Mouse (Mus musculus): ENCODE measurements around the gene Vash1. TPM values are rescaled to one million over a fixed set of nuclear protein-coding genes. Genes with fewer than 3 reads are reported as not detected.

Gene Vash1
- polyA plus RNA-seq, 1 experiment from 2014 or later, result not detected

DNA sequence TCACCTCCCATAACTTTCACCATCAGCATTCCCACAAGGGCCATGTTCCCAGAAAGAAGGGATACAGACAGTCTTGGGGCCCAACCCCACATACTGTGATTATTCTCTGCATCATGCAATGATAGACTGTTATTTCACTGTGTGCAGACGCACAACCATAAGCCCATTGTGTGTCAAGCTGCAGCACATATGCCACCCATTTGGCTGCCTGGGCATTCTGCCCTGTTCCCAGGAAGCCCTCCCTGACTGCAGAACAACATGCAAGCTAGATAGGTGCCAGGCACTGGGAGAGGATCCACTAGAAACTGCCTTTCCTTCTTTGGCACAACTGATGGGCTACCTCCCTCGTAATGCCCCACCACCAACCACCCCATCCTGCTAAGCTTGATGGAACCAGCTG lies 10.1 kb upstream of the Vash1 start:
- no peak overlapping the region for H3K4me3 ChIP-seq (ENCODE audit: inconsistent target)
- no peak overlapping the region for H3K27ac ChIP-seq
- no peaks in the 10 kb centered on the region for H3K36me3 ChIP-seq (ENCODE audit: inconsistent target)
- no peaks in the 10 kb centered on the region for H3K79me2 ChIP-seq (ENCODE audit: inconsistent target)
- WGBS (ENCODE audit: missing documents), result 91% methylated on average over 2 of the region's 2 CpGs

DNA sequence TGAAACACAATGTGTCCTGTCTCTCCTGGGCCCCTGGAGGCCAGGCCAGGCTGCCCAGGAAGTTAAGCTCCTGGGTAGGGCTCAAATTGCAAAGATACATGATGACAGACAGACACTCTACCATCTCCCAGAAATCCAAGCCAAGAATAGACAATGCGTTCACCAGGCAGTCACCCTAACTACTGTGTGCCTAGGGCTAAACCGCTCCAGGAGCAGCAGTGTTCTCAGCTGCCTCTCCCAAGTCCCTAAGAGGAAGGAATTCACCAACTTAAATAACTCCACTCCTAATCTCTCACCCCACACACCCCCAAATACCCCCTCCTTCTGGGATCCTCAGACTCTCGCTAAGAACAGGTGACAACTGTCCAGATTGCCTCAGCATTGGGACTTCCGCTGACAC lies 6.4 kb upstream of the Vash1 start:
- Histone ChIP-seq H3K27ac (no peak overlapping the region), H3K36me3 (ENCODE audit: inconsistent target) (no peaks in the 10 kb centered on the region), H3K79me2 (ENCODE audit: inconsistent target) (no peaks in the 10 kb centered on the region), H3K4me3 (ENCODE audit: inconsistent target) (no peak overlapping the region)
- WGBS (ENCODE audit: missing documents), result 87% methylated on average over 3 of the region's 4 CpGs

DNA sequence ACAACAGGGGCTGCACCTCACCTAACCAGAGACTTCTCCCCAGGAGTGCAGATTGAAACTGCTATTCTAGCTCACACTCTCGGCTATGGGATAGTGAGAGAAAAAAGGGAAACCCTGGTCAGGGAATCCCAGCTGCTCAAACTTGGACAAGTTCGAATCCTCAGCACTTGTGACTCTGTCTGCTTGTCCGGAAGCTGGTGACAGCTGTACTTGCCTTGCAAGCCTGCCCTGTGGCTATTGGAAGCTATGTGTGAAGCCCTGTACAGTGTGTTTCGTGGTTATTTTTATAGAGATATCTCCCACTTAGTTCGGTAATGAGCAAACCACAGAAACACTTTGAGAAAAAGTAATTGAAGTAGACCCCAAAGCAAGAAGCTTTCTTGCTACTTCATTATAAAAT lies 6.0 kb upstream of the Vash1 start:
- Histone ChIP-seq H3K4me3 (ENCODE audit: inconsistent target) (no peak overlapping the region), H3K36me3 (ENCODE audit: inconsistent target) (no peaks in the 10 kb centered on the region), H3K79me2 (ENCODE audit: inconsistent target) (no peaks in the 10 kb centered on the region), H3K27ac (no peak overlapping the region)
- WGBS (ENCODE audit: missing documents), result 76% methylated on average over 5 of the region's 5 CpGs

DNA sequence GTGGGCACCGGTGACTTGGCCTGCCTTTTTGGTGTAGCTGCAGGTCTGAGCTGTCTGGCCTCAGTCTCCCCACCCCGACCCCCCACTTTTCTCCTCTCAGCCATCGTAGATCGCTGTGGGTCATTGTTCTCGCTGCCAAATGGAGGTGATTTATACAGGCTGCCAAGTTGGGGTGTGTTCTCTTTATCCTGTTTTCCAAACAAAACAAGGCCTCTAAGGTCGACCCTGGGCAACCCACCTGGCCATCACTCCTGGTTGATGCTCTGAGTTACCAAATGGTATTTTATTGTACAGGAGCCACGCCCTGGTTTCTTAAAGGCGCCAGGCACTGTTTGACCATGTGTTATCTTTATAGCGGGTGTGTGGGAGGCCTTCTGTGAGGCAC lies 1.0 kb downstream of the Vash1 start:
- 21% methylated on average over 9 of the region's 9 CpGs for WGBS (ENCODE audit: missing documents)
- no peak overlapping the region for H3K4me3 ChIP-seq (ENCODE audit: inconsistent target)

DNA sequence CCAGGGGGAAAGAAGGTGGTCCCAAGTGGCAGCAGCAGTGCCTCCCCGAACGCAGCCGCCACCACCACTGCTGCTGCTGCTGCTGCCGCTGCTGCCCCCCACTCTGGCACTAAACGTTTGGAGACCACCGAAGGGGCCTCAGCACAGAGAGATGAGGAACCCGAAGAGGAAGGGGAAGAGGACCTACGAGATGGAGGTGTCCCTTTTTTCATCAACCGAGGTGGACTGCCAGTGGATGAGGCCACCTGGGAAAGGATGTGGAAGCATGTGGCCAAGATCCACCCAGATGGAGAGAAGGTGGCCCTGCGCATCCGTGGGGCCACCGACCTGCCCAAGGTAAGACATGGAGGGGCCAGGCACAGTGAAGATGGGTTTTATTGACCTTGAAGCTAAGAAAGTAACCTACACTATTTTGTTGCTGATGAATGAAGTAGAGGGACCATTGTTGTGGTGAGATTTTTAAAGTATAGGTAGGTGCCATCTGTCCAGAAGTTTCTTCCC lies 1.5 kb downstream of the Vash1 start:
- whole genome bisulfite sequencing (ENCODE audit: missing documents), result 63% methylated on average over 12 of the region's 12 CpGs

More for the DNA sequence above, 1.0 kb downstream of the Vash1 start:
- H3K79me2 ChIP-seq (ENCODE audit: inconsistent target), result no peaks in the 10 kb centered on the region
- H3K27ac ChIP-seq, result no peak overlapping the region
- H3K36me3 ChIP-seq (ENCODE audit: inconsistent target), result no peaks in the 10 kb centered on the region

DNA sequence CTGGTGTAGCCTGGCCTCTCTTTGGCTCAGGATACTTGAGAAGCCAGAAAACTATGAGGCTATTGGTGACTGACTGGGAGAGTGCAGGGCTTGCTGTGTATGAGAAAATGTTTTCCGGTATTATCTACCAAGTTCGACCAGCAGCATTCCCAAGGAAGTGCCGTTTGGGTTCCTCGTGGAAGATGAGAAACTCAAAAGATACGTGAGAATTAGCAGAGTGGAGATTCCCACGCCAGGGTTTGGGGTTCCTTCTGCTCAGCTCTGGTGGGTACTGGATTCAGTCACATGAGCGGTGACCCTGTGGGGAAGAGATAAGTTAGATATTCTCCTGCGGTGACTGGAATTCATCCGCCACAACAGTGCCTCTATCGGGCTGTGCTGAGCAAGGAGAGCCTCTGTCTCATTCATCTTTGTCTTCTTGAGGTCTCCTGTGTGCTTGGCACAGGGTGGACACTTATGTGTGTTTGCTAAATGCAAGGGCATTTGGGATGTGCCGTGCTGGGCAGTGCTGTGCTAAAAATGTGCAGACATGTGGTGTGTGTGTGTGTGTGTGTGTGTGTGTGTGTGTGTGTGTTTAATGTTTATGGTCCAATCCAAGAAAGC lies 2.2 kb downstream of the Vash1 start:
- Histone ChIP-seq H3K79me2 (ENCODE audit: inconsistent target) (no peaks in the 10 kb centered on the region), H3K27ac (no peak overlapping the region), H3K4me3 (ENCODE audit: inconsistent target) (no peak overlapping the region), H3K36me3 (ENCODE audit: inconsistent target) (no peaks in the 10 kb centered on the region)
- 73% methylated on average over 11 of the region's 11 CpGs for WGBS (ENCODE audit: missing documents)

More for the DNA sequence above, 1.5 kb downstream of the Vash1 start:
- Histone ChIP-seq H3K79me2 (ENCODE audit: inconsistent target) (no peaks in the 10 kb centered on the region), H3K27ac (no peak overlapping the region), H3K36me3 (ENCODE audit: inconsistent target) (no peaks in the 10 kb centered on the region), H3K4me3 (ENCODE audit: inconsistent target) (no peak overlapping the region)

DNA sequence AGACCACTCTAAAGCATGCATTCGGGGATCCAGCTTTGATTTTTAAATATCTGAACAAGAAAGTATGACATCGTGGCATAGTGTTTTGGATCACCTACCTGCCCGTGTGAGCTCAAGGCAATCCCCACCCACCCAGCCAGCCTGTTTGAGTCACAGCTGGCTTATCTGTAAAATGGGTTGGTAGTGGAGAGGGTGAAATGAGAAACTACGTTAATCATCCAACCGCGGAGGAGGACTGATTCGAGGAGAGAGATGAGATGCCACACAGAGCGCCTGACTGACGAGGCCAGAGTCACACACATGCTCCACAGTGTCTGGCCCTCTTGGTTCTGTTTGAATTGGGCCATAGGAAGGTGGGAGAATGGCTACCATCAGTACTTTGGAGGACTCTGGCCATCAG lies 3.1 kb downstream of the Vash1 start:
- 95% methylated on average over 9 of the region's 9 CpGs for WGBS (ENCODE audit: missing documents)
- Histone ChIP-seq H3K4me3 (ENCODE audit: inconsistent target) (no peak overlapping the region), H3K79me2 (ENCODE audit: inconsistent target) (no peaks in the 10 kb centered on the region), H3K27ac (no peak overlapping the region), H3K36me3 (ENCODE audit: inconsistent target) (no peaks in the 10 kb centered on the region)

DNA sequence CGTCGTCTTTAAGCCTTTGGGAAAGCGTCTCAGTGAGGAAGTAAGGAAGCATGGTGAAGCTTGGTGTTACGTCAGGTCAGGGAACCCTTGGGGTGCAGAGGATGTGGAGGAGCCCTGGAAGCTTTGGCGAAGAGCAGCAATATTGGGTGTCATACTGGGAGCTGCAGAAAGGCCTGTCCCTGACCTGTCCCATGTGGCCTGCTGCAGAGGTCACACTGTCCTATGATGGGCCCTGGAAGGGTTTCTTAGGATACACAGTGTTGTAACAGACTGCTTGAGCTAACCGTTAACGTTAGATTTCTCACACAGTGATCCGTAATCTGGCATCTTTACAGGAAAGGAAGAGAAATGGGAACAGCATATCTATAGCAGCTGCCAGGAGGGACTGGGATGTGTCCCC lies 3.7 kb downstream of the Vash1 start:
- WGBS (ENCODE audit: missing documents), result 89% methylated on average over 8 of the region's 8 CpGs
- H3K27ac ChIP-seq, result no peak overlapping the region
- no peaks in the 10 kb centered on the region for H3K36me3 ChIP-seq (ENCODE audit: inconsistent target)
- H3K4me3 ChIP-seq (ENCODE audit: inconsistent target), result no peak overlapping the region
- no peaks in the 10 kb centered on the region for H3K79me2 ChIP-seq (ENCODE audit: inconsistent target)

DNA sequence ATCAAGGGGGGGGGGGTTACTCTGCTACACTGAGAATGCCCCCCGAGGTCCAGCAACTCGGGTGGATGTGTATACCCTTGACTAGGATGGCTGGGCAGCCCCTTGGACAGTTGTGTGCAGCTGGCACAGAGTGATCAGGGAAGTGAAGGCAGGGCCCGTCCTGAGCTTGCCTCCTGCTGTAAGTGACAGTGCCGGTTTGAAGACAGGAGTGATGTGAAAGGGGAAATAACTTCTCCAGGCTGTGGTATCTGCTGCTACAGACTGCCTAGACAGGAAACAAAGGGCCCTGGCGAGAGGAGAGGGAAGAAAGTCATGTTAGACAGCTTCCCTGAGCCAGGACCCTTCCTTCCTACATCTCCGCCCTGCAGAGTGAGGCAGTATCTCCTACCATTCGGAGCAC lies 5.2 kb downstream of the Vash1 start:
- 5% methylated on average over 7 of the region's 7 CpGs for WGBS (ENCODE audit: missing documents)
- H3K27ac ChIP-seq, result no peak overlapping the region
- H3K4me3 ChIP-seq (ENCODE audit: inconsistent target), result no peak overlapping the region
- no peaks in the 10 kb centered on the region for H3K79me2 ChIP-seq (ENCODE audit: inconsistent target)
- no peaks in the 10 kb centered on the region for H3K36me3 ChIP-seq (ENCODE audit: inconsistent target)

DNA sequence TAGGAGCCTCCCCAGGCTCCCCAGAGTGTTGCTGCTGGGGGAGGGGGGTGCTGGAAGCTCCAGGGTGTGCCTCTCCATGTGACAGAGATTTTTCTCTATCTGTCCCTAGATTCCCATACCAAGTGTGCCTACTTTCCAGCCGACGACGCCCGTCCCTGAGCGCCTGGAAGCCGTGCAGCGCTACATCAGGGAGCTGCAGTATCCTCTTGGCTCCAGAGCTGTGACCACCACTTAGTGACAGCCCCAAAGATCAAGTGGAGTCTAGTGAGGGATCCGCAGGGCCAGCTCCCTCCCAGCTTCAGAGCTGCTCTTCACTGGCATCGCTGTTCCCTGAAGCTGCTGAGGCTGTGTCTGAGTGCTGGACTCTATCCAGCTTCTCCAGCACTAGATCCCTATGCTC lies 6.8 kb downstream of the Vash1 start:
- 97% methylated on average over 9 of the region's 9 CpGs for WGBS (ENCODE audit: missing documents)
- Histone ChIP-seq H3K27ac (no peak overlapping the region), H3K4me3 (ENCODE audit: inconsistent target) (no peak overlapping the region), H3K79me2 (ENCODE audit: inconsistent target) (no peaks in the 10 kb centered on the region), H3K36me3 (ENCODE audit: inconsistent target) (no peaks in the 10 kb centered on the region)

DNA sequence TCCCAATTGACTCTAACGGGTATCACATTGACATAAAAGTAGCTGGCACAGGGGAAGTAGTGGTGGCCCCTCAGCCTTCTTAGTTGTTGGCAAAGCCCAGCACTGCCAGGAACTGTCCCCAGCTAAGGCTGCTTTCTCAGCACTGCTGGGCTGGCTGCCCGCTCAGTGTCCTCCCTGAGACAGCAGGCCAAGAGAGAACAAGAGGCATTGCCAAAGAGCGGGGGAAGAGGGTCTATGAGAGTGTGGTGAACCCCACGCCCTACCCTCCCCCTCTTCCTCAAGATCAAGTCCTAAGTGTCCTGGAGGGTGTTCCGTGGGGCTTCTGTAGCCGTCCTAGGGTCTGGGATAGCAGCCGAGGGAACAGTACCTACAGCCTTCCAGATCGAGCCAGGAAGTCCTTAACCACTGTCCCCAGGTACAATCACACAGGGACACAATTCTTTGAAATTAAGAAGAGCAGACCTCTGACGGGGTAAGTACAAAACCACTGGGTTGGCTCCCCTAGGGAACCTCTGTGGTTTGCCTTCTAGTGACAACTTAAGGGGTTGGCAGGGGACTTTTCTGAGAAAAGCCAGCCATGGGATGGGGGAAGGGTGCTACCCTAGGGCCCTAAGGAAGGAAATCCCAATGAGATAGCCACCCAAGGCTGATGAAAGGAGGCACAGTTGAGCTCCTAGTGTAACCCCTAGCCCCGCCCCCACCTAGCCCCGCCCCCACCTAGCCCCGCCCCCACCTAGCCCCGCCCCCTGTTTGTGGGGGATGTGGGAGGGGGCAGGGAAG lies 8.2 kb downstream of the Vash1 start:
- WGBS (ENCODE audit: missing documents), result 28% methylated on average over 13 of the region's 13 CpGs

DNA sequence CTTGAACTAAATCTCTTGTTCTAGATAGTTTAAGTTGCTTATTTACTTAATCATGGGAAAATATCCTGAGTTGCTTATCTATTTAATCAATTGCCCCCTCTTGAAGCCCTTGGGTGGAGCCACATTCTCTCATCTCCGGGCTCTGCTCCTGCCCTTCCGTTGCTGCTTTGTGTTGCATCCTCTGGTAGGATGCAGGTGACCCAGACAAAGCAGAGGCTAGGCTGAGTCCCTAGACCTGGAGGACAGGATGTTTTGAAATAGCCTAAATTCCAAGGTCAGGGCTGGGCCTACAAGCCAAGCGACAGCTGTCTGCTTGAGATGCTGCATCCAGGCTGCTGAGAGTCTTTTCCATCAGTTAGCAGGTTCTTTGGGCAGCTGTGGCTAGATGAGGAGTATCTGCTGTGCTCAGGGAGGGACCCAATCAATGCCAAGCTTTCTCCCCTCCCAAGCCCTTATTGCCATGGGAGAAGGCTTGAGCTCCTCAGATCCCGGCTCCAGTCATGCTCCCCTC lies 9.0 kb downstream of the Vash1 start:
- WGBS (ENCODE audit: missing documents), result 49% methylated on average over 4 of the region's 4 CpGs
- no peaks in the 10 kb centered on the region for H3K36me3 ChIP-seq (ENCODE audit: inconsistent target)
- H3K27ac ChIP-seq, result no peak overlapping the region
- no peak overlapping the region for H3K4me3 ChIP-seq (ENCODE audit: inconsistent target)
- no peaks in the 10 kb centered on the region for H3K79me2 ChIP-seq (ENCODE audit: inconsistent target)

More for the DNA sequence above, 8.2 kb downstream of the Vash1 start:
- H3K4me3 ChIP-seq (ENCODE audit: inconsistent target), result no peak overlapping the region
- H3K79me2 ChIP-seq (ENCODE audit: inconsistent target), result no peaks in the 10 kb centered on the region
- no peaks in the 10 kb centered on the region for H3K36me3 ChIP-seq (ENCODE audit: inconsistent target)
- H3K27ac ChIP-seq, result no peak overlapping the region

DNA sequence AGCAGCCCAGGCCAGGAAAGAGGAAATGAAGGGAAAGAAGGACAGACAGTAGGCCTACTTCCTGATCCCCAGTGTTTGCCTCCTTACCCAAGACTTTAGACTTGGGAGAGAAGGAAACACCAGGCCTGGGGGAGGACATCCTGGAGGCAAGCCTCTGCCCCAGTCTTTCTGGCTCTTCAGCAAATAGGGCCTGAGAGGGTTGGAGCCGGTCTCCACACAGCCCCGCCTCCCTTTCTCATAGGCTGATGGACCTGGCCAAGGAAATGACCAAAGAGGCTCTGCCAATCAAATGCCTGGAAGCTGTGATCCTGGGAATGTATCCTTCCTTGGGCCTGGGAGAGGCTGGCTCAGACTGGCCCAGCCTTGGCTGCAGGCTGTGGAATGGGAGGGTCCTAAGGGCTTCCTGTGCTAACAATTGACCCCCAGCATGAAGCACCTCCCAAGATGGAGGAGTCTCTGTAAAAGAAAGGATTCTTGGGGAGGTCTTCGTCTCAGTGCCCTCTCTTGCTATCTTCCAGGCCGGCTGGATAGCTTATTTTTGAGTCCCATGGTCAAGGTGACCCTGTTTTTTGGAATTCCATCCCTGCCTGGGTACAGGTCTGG lies 9.6 kb downstream of the Vash1 start:
- no peaks in the 10 kb centered on the region for H3K36me3 ChIP-seq (ENCODE audit: inconsistent target)
- WGBS (ENCODE audit: missing documents), result 86% methylated on average over 4 of the region's 4 CpGs
- no peak overlapping the region for H3K4me3 ChIP-seq (ENCODE audit: inconsistent target)
- H3K79me2 ChIP-seq (ENCODE audit: inconsistent target), result no peaks in the 10 kb centered on the region
- no peak overlapping the region for H3K27ac ChIP-seq

DNA sequence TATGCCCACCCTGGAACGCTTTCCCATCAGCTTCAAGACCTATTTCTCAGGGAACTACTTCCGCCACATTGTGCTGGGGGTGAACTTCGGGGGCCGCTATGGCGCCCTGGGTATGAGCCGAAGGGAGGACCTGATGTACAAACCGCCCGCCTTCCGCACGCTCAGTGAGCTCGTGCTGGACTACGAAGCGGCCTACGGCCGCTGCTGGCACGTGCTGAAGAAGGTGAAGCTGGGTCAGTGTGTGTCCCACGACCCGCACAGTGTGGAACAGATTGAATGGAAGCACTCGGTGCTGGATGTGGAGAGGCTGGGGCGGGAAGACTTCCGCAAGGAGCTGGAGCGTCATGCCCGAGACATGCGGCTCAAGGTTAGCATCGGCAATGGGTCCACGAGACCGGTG lies 10.4 kb downstream of the Vash1 start:
- WGBS (ENCODE audit: missing documents), result 97% methylated on average over 27 of the region's 27 CpGs
- Histone ChIP-seq H3K4me3 (ENCODE audit: inconsistent target) (no peak overlapping the region), H3K79me2 (ENCODE audit: inconsistent target) (no peaks in the 10 kb centered on the region), H3K27ac (no peak overlapping the region), H3K36me3 (ENCODE audit: inconsistent target) (no peaks in the 10 kb centered on the region)
